Comparison of ENCODE assay signal across 27 mouse cellular contexts in the genomic region with DNA sequence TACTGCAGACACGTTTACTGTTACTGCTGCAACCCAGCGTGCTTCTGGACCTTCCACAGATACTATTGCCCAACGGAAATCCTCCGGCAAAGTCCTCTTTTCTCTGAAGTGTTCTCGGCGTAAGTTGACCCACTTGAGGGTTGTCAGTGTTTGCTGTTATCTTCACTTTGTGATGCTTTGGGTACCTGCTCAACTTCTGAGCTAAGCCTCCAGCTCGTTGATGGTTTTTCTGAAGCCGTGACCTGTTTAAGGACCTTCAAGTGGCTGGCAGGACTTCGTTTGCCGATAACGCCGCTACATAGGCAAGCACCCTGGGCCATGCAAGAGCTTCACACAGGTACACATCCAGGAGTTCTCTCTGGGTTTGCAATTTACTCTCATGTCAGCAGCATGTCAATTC. TPM values are rescaled to one million over a fixed set of nuclear protein-coding genes. Genes with fewer than 3 reads are reported as not detected.
DNase-seq lines count a peak whose midpoint lies in the region; ATAC-seq and TF ChIP-seq lines count a peak whose summit lies in the region.
"Had no signal": no experiment of that assay in that cellular context is flagged by ENCODE, and none has a peak within 500 bp of the region (broad histone marks: within the 10 kb centered on the region; RNA-seq: fewer than 3 reads in every experiment).

No protein-coding gene starts in this region.

- H3K4me1 ChIP-seq in heart, embryonic 10.5 days = peaks cover 10% of the 10 kb centered on the region
- no peaks in the 10 kb centered on the region; a peak in 1 of 4 replicates for H3K4me1 ChIP-seq in heart, embryonic 14.5 days (ENCODE audit: control insufficient read depth in 2 of 2, insufficient read depth in 2 of 2, low read length in 2 of 2)
- no peaks in the 10 kb centered on the region for H3K4me1 ChIP-seq in heart, adult 2 months (ENCODE audit: control insufficient read depth, insufficient read depth, low read length)
- peaks cover 2% of the 10 kb centered on the region; the same call in 1 of the 2 replicates for H3K4me1 ChIP-seq in lung, adult 2 months (ENCODE audit: control insufficient read depth, insufficient read depth, low read length)
- H3K4me1 ChIP-seq: forebrain, embryonic 12.5 days had no signal

- WGBS in heart, embryonic 10.5 days = 46% methylated on average over 12 of the region's 12 CpGs
- 36% methylated on average over 12 of the region's 12 CpGs for WGBS in heart, embryonic 14.5 days
- 59% methylated on average over 12 of the region's 12 CpGs for WGBS in heart, adult 2 months
- WGBS in lung, adult 2 months = 65% methylated on average over 12 of the region's 12 CpGs

- H3K27me3 ChIP-seq in heart, embryonic 10.5 days (ENCODE audit: insufficient read depth, poor library complexity, severe bottlenecking) = peaks cover 20% of the 10 kb centered on the region; the same call in 1 of the 2 replicates
- H3K27me3 ChIP-seq in heart, embryonic 14.5 days (ENCODE audit: control insufficient read depth, insufficient read depth, low read length) = no peaks in the 10 kb centered on the region
- H3K27me3 ChIP-seq in heart, adult 2 months (ENCODE audit: control insufficient read depth, insufficient read depth, low read length) = no peaks in the 10 kb centered on the region
- H3K27me3 ChIP-seq: embryonic facial prominence, embryonic 13.5 days; embryonic facial prominence, embryonic 15.5 days had no signal

- intact Hi-C loops in heart, adult 2 months (cut with DNase I) = loop anchor here (5.0 kb wide), 1 partner anchor 282 kb away; no protein-coding TSS in a partner anchor

- no peak for ATAC-seq in heart, embryonic 14.5 days (ENCODE audit: insufficient number of reproducible peaks, insufficient read depth, low FRiP score, low read depth)
- ATAC-seq: forebrain, embryonic 14.5 days had no signal

- peak overlapping the region; percentile 12; the same call in 1 of the 2 replicates for H3K4me3 ChIP-seq in heart, embryonic 10.5 days
- H3K4me3 ChIP-seq in heart, embryonic 14.5 days (ENCODE audit: control insufficient read depth in 1 of 2, insufficient read depth in 1 of 2, low read depth in 1 of 2, low read length in 2 of 2) = no peak overlapping the region
- no peak overlapping the region for H3K4me3 ChIP-seq in heart, adult 2 months
- no peak overlapping the region for H3K4me3 ChIP-seq in lung, adult 2 months (replicated peaks; ENCODE audit: extremely low read depth, low read depth, low read length)
- H3K4me3 ChIP-seq: embryonic facial prominence, embryonic 13.5 days; embryonic facial prominence, embryonic 15.5 days; erythroblast, embryonic 14.5 days; forebrain, embryonic 10.5 days; forebrain, embryonic 12.5 days had no signal

- H3K27ac ChIP-seq in heart, embryonic 10.5 days = no peak overlapping the region
- H3K27ac ChIP-seq in heart, embryonic 14.5 days (replicated peaks in 1 of 2; ENCODE audit: control insufficient read depth in 1 of 2, insufficient read depth in 1 of 2, low read depth in 2 of 2, low read length in 2 of 2) = no peak overlapping the region
- no peak overlapping the region for H3K27ac ChIP-seq in heart, adult 2 months
- H3K27ac ChIP-seq: embryonic facial prominence, embryonic 13.5 days; embryonic facial prominence, embryonic 15.5 days; forebrain, embryonic 10.5 days; forebrain, embryonic 12.5 days had no signal

- TF ChIP-seq CTCF in heart, adult 2 months (IDR thresholded peaks at IDR 0.05) = no peak
- TF ChIP-seq CTCF in lung, adult 2 months (IDR thresholded peaks at IDR 0.05; ENCODE audit: insufficient read depth, low read length) = no peak

- TF ChIP-seq POLR2A in heart, adult 2 months (IDR thresholded peaks at IDR 0.05; ENCODE audit: insufficient read depth, low read depth, low read length) = no peak
- TF ChIP-seq POLR2A in lung, adult 2 months (IDR thresholded peaks at IDR 0.05; ENCODE audit: borderline replicate concordance, extremely low read depth, low read depth, low read length) = no peak

- no peak for DNase-seq in heart, embryonic 10.5 days (ENCODE audit: low spot score)
- DNase-seq in heart, adult 18-20 months = no peak
- DNase-seq in heart, adult 2 months = no peak
- peak; percentile 46 for DNase-seq in lung, postnatal 36 days
- DNase-seq in lung, adult 2 months = no peak
- DNase-seq: adrenal gland, adult 2 months; adrenal gland, postnatal 10 days; adrenal gland, postnatal 25 days; cerebellum, adult 11 months; cerebellum, adult 18-20 months; cerebellum, adult 8-10 months; cerebellum, adult 9-11 months; cerebellum, postnatal 14 days; cerebellum, postnatal 36 days; embryo, embryonic 11 days had no signal

- H3K9ac ChIP-seq in heart, embryonic 14.5 days (ENCODE audit: low read length) = no peak overlapping the region
- H3K9ac ChIP-seq in heart, adult 2 months (ENCODE audit: low read depth, low read length) = no peak overlapping the region
- H3K9ac ChIP-seq: embryonic facial prominence, embryonic 13.5 days; embryonic facial prominence, embryonic 15.5 days; forebrain, embryonic 12.5 days had no signal

- TF ChIP-seq EP300 in heart, adult 2 months (IDR thresholded peaks at IDR 0.05; ENCODE audit: insufficient read depth, low read depth, low read length) = no peak

- H3K79me2 ChIP-seq in heart, adult 2 months (replicated peaks; ENCODE audit: control insufficient read depth, insufficient read depth, low read length) = no peaks in the 10 kb centered on the region

- no peaks in the 10 kb centered on the region for H3K36me3 ChIP-seq in heart, embryonic 10.5 days
- no peaks in the 10 kb centered on the region for H3K36me3 ChIP-seq in heart, embryonic 14.5 days (ENCODE audit: control insufficient read depth, insufficient read depth, low read length)
- no peaks in the 10 kb centered on the region for H3K36me3 ChIP-seq in heart, adult 2 months (ENCODE audit: control insufficient read depth, insufficient read depth, low read length)
- H3K36me3 ChIP-seq: embryonic facial prominence, embryonic 13.5 days; embryonic facial prominence, embryonic 15.5 days; forebrain, embryonic 10.5 days; forebrain, embryonic 12.5 days had no signal

- 0 out of 2 replicates have a peak overlapping the region, but pooled peaks have one; percentile 5 for H3K4me2 ChIP-seq in heart, embryonic 14.5 days (ENCODE audit: low read length)
- H3K4me2 ChIP-seq: embryonic facial prominence, embryonic 13.5 days; embryonic facial prominence, embryonic 15.5 days; forebrain, embryonic 12.5 days had no signal

- H3K9me3 ChIP-seq in heart, embryonic 10.5 days = no peaks in the 10 kb centered on the region
- H3K9me3 ChIP-seq in heart, embryonic 14.5 days (ENCODE audit: control insufficient read depth, low read length) = no peaks in the 10 kb centered on the region
- H3K9me3 ChIP-seq: embryonic facial prominence, embryonic 13.5 days; embryonic facial prominence, embryonic 15.5 days; forebrain, embryonic 10.5 days; forebrain, embryonic 12.5 days had no signal

RNA-seq across cellular contexts. Expression of a gene that starts 10.4 kb away (rescaled TPM):
- 24.5 and 25.3 TPM in 2 replicates for polyA plus RNA-seq in heart, embryonic 10.5 days (2016; fragmentation: Nextera tagmentation; extraction: Ambion mirVana)
- 1 to 10 TPM; 6.8 to 8.3 TPM for total RNA-seq in heart, adult 18-20 months (2021)
- polyA plus RNA-seq in heart, embryonic 14.5 days (2014; fragmentation: Nextera tagmentation; extraction: Ambion mirVana) = 10.9 and 13.6 TPM in 2 replicates
- 1 to 10 TPM; 6.3 to 7.0 TPM for total RNA-seq in heart, adult 2 months (2021)
- 9.9 and 11.3 TPM in 2 replicates for polyA plus RNA-seq in heart, adult 2 months (2012; rRNA removed)
- 43.9 and 50.5 TPM in 2 replicates for polyA plus RNA-seq in lung, adult 2 months (2012; rRNA removed)
- total RNA-seq: common myeloid progenitor, adult 5-6 weeks had no signal
- polyA plus RNA-seq: erythroblast, embryonic 14.5 days had no signal

RNA-seq across cellular contexts. Expression of a gene that starts 40.4 kb away (rescaled TPM):
- polyA plus RNA-seq in heart, embryonic 10.5 days (2016; fragmentation: Nextera tagmentation; extraction: Ambion mirVana) = not detected in 2 replicates
- total RNA-seq in heart, adult 18-20 months (2021) = not detected
- polyA plus RNA-seq in heart, embryonic 14.5 days (2014; fragmentation: Nextera tagmentation; extraction: Ambion mirVana) = not detected in 2 replicates
- total RNA-seq in heart, adult 2 months (2021) = not detected
- polyA plus RNA-seq in heart, adult 2 months (2012; rRNA removed) = not detected in 2 replicates
- 27.9 TPM in 1 of 2 replicates, not detected in the other for polyA plus RNA-seq in lung, adult 2 months (2012; rRNA removed)
- total RNA-seq: adrenal gland, adult 2 months; adrenal gland, postnatal 10 days; adrenal gland, postnatal 25 days; adrenal gland, postnatal 4 days; common myeloid progenitor, adult 5-6 weeks; MEL had no signal
- polyA plus RNA-seq: C2C12; embryonic facial prominence, embryonic 11.5 days; embryonic facial prominence, embryonic 13.5 days; erythroblast, embryonic 14.5 days; forebrain, embryonic 10.5 days; forebrain, embryonic 12.5 days; forebrain, embryonic 14.5 days had no signal
